Mouse (Mus musculus) hindbrain, embryonic 15.5 days (tissue): Measurements from ENCODE around the gene Gm37240. TPM values are rescaled to one million over a fixed set of nuclear protein-coding genes. Genes with fewer than 3 reads are reported as not detected.

Source experiments
- ATAC-seq: fragments of 200-750 bp; cut with Nextera tagmentation; 2 replicates; pipeline ENCODE4 v1.8.0; 2017; ENCODE audit warnings: low read depth, moderate number of reproducible peaks, moderate TSS enrichment; ENCODE audit not compliant: low FRiP score
- H3K27ac ChIP-seq: fragments of 300-500 bp; sonication (generic); replicated peaks from 2 replicates; pipeline ENCODE4 v1.5.1; 2015; ENCODE audit warnings: mild to moderate bottlenecking, inconsistent platforms
- H3K27me3 ChIP-seq: fragments of 300-500 bp; sonication (generic); 2 replicates; pipeline ENCODE4 v1.6.1; 2015; ENCODE audit warnings: control low read depth, inconsistent platforms
- H3K36me3 ChIP-seq: fragments of 300-500 bp; sonication (generic); 2 replicates; pipeline ENCODE4 v1.6.1; 2015; ENCODE audit warnings: control low read depth, inconsistent platforms
- H3K4me1 ChIP-seq: fragments of 300-500 bp; sonication (generic); replicated peaks from 2 replicates; pipeline ENCODE4 v1.6.1; 2015; ENCODE audit warnings: control low read depth, inconsistent platforms
- H3K4me2 ChIP-seq: fragments of 300-500 bp; sonication (generic); 2 replicates; pipeline ENCODE4 v1.6.1; 2015; ENCODE audit warnings: moderate library complexity, mild to moderate bottlenecking, inconsistent platforms
- H3K4me3 ChIP-seq: fragments of 300-500 bp; sonication (generic); 2 replicates; pipeline ENCODE4 v1.5.1; 2015; ENCODE audit warnings: mild to moderate bottlenecking, inconsistent platforms
- H3K9ac ChIP-seq: fragments of 300-500 bp; sonication (generic); 2 replicates; pipeline ENCODE4 v1.6.1; 2015; ENCODE audit warnings: inconsistent platforms
- H3K9me3 ChIP-seq: fragments of 300-500 bp; sonication (generic); 2 replicates; pipeline ENCODE4 v1.6.1; 2016; ENCODE audit warnings: control low read depth, inconsistent platforms
- WGBS: fragments of 180-500 bp; shearing (Covaris S2); methylation state at CpG from one replicate; pipeline ENCODE4 v1.1.7; 2015; 5-methylcytosine and 5-hydroxymethylcytosine counted together
- polyA plus RNA-seq: library from polyadenylated mRNA; unstranded; fragments of >200 nt; fragmentation: Nextera tagmentation; extraction: Ambion mirVana; gene quantifications from 2 replicates; pipeline ENCODE4 v1.2.1, GENCODE M21; 2015

Gm37240 gene
- polyA plus RNA-seq, 1 experiment from 2014 or later = 0.87 TPM

DNA sequence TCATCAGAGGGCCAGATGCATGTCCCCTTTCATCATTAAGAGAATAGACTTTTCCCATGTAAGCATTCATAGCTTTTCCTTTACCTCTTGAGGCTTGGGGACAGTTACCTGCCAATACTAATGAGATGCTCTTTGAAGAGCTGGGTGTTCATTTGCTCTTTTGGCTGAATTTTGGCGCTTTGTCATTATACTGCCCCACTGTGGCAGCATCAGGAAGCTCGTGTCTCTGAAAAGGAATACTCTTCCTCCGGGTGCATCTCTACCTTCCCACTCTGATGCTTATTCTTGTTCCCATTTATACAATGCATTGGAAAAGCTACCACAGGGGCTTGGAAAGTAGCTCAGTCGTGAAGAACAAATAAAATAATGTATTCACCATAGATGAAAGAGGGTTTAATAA, 30.3 kb upstream of the Gm37240 start:
- Histone ChIP-seq H3K4me3 (no peak overlapping the region), H3K9ac (no peak overlapping the region), H3K36me3 (no peaks in the 10 kb centered on the region), H3K4me1 (no peaks in the 10 kb centered on the region), H3K27me3 (no peaks in the 10 kb centered on the region), H3K4me2 (no peak overlapping the region), H3K27ac (no peak overlapping the region), H3K9me3 (no peaks in the 10 kb centered on the region)
- ATAC-seq = no peak
- WGBS = 9% methylated on average over 4 of the region's 4 CpGs

DNA sequence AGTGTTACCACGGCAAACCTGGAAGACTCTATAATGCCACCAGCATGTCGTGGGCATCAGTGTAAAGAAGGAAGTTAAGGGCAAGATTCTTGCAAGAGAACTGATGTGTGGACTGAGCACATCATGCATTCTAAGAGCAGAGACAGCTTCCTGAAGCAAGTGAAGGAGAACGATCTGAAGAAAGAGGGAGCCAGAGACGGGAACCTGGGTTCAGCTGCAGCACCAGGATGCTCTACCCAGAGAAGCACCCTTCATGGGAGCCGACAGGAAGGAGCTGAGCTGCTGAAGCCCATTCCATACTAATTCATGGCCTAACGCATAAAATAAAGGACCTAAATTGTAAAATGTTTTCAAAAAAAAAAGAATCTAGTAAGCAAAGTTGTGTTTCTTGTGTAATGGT, 27.5 kb upstream of the Gm37240 start:
- Histone ChIP-seq H3K9ac (no peak overlapping the region), H3K9me3 (no peaks in the 10 kb centered on the region), H3K27me3 (no peaks in the 10 kb centered on the region), H3K4me3 (no peak overlapping the region), H3K4me2 (no peak overlapping the region), H3K4me1 (no peaks in the 10 kb centered on the region), H3K27ac (no peak overlapping the region), H3K36me3 (no peaks in the 10 kb centered on the region)
- 93% methylated on average over 6 of the region's 6 CpGs for WGBS
- ATAC-seq = no peak

GRCm38 (mm10) chr3:85907136-85907535, 19.8 kb upstream of the Gm37240 start:
- H3K36me3 ChIP-seq = no peaks in the 10 kb centered on the region
- H3K9ac ChIP-seq = no peak overlapping the region
- 54% methylated on average over 7 of the region's 7 CpGs for WGBS
- no peak for ATAC-seq
- H3K4me1 ChIP-seq = no peaks in the 10 kb centered on the region
- peak overlapping the region; percentile 18; the same call in 1 of the 2 replicates for H3K4me2 ChIP-seq
- H3K27ac ChIP-seq = no peak overlapping the region
- H3K9me3 ChIP-seq = no peaks in the 10 kb centered on the region
- H3K4me3 ChIP-seq = 0 out of 2 replicates have a peak overlapping the region, but pooled peaks have one; percentile 10
- H3K27me3 ChIP-seq = no peaks in the 10 kb centered on the region

DNA sequence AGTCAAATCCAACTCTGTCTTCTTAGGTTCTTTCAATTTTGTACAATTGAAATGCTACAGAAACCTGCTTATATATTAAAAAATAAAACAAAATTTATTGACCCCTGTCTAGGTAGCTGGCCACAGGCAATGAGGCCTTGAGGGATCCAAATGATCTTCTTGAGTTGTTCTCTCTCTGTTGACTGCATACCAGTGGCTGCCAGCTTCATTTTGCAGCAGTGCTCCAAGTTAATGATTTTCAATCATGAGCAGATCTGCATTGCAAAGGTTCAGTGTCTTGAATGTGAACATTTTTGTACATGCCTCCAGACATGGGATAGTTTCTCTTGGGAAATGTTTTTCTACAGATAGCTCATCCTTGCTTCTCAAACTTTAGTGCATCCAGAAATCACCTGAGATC, 17.1 kb upstream of the Gm37240 start:
- no peak overlapping the region for H3K4me3 ChIP-seq
- H3K9me3 ChIP-seq = no peaks in the 10 kb centered on the region
- no peak overlapping the region for H3K4me2 ChIP-seq
- H3K27ac ChIP-seq = no peak overlapping the region
- ATAC-seq = no peak
- H3K4me1 ChIP-seq = no peaks in the 10 kb centered on the region
- H3K9ac ChIP-seq = no peak overlapping the region
- no peaks in the 10 kb centered on the region for H3K27me3 ChIP-seq
- no peaks in the 10 kb centered on the region for H3K36me3 ChIP-seq

- no peak for ATAC-seq
- Histone ChIP-seq H3K27ac (no peak overlapping the region), H3K36me3 (no peaks in the 10 kb centered on the region), H3K4me1 (no peaks in the 10 kb centered on the region), H3K4me2 (no peak overlapping the region), H3K27me3 (no peaks in the 10 kb centered on the region), H3K9me3 (no peaks in the 10 kb centered on the region), H3K9ac (no peak overlapping the region), H3K4me3 (no peak overlapping the region)
- WGBS = 94% methylated on average over 5 of the region's 5 CpGs
Measured at GRCm38 (mm10) chr3:85895020-85895419, 7.7 kb upstream of the Gm37240 start.

DNA sequence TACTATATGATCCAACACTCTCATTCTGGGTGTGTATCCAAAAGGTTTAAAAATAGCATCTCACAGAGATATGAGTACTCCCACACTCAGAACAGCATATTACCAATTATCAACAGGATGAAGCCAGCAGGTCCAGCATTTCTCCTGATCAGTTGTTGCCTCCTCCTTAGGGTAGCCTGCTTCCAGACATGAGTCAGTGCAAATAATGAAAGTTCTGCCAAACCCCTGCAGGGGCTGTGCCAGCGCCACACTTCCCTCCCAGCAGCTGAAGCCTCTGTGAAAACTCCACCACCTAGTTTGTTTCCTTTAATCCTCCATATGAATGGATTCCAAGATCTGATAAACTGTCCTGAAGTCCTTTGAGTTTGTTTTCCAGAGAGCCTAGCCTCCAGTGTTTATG, 4.3 kb upstream of the Gm37240 start:
- 58% methylated on average over 1 of the region's 1 CpGs for WGBS
- peaks cover 17% of the 10 kb centered on the region for H3K4me1 ChIP-seq
- ATAC-seq = no peak
- no peak overlapping the region for H3K4me3 ChIP-seq
- H3K4me2 ChIP-seq = no peak overlapping the region
- H3K36me3 ChIP-seq = no peaks in the 10 kb centered on the region
- no peak overlapping the region for H3K27ac ChIP-seq
- H3K9ac ChIP-seq = no peak overlapping the region
- no peaks in the 10 kb centered on the region for H3K9me3 ChIP-seq
- H3K27me3 ChIP-seq = peaks cover 17% of the 10 kb centered on the region

- no peak for ATAC-seq
- Histone ChIP-seq H3K9ac (no peak overlapping the region), H3K36me3 (no peaks in the 10 kb centered on the region), H3K9me3 (no peaks in the 10 kb centered on the region), H3K4me3 (peak overlapping the region; percentile 53), H3K27ac (no peak overlapping the region), H3K27me3 (peaks cover 25% of the 10 kb centered on the region), H3K4me2 (peak overlapping the region; percentile 98), H3K4me1 (peaks cover 18% of the 10 kb centered on the region)
- 10% methylated on average over 11 of the region's 11 CpGs for WGBS
Measured at GRCm38 (mm10) chr3:85888221-85888671, 928 bp upstream of the Gm37240 start.

- 2% methylated on average over 22 of the region's 22 CpGs for WGBS
Measured at GRCm38 (mm10) chr3:85886636-85887238, 581 bp downstream of the Gm37240 start.

DNA sequence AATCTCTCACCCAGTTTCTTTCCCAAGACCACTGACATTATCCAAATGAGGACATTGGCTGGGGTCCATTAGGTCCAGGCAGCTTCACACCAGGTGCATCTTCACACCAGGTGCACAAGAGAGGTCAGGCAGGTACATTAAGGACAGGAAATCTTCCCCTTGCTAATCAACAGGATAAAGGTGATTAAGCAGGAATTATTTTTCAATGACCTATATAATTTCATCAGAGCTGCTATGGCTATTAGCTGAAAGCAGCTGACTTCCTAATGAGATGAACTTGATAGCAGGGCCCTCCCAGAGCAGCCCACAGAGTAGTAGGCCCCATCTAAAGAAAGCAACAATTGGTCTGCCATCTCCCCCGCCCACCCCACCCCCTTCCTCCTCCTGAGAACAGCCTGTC, 1.4 kb downstream of the Gm37240 start:
- Histone ChIP-seq H3K27me3 (peaks cover 25% of the 10 kb centered on the region), H3K9ac (no peak overlapping the region), H3K4me1 (peaks cover 18% of the 10 kb centered on the region), H3K4me3 (no peak overlapping the region), H3K4me2 (no peak overlapping the region), H3K36me3 (no peaks in the 10 kb centered on the region), H3K9me3 (no peaks in the 10 kb centered on the region), H3K27ac (no peak overlapping the region)
- ATAC-seq = no peak
- 50% methylated on average over 1 of the region's 1 CpGs for WGBS

More at GRCm38 (mm10) chr3:85886636-85887238, 581 bp downstream of the Gm37240 start:
- H3K4me3 ChIP-seq = peak overlapping the region; percentile 53
- ATAC-seq = peak; percentile 37; the same call in 1 of the 2 replicates
- peak overlapping the region; percentile 16 for H3K9ac ChIP-seq
- peaks cover 18% of the 10 kb centered on the region for H3K4me1 ChIP-seq
- H3K27ac ChIP-seq = no peak overlapping the region
- peak overlapping the region; percentile 98 for H3K4me2 ChIP-seq
- H3K9me3 ChIP-seq = no peaks in the 10 kb centered on the region
- peaks cover 25% of the 10 kb centered on the region for H3K27me3 ChIP-seq
- H3K36me3 ChIP-seq = no peaks in the 10 kb centered on the region

GRCm38 (mm10) chr3:85880687-85881086, 6.6 kb downstream of the Gm37240 start:
- no peak overlapping the region for H3K9ac ChIP-seq
- no peaks in the 10 kb centered on the region for H3K36me3 ChIP-seq
- H3K9me3 ChIP-seq = no peaks in the 10 kb centered on the region
- no peak overlapping the region for H3K4me3 ChIP-seq
- no peaks in the 10 kb centered on the region for H3K4me1 ChIP-seq
- no peak overlapping the region for H3K27ac ChIP-seq
- 96% methylated on average over 2 of the region's 2 CpGs for WGBS
- ATAC-seq = no peak
- no peak overlapping the region for H3K4me2 ChIP-seq
- peaks cover under 1% of the 10 kb centered on the region; the same call in 1 of the 2 replicates for H3K27me3 ChIP-seq

DNA sequence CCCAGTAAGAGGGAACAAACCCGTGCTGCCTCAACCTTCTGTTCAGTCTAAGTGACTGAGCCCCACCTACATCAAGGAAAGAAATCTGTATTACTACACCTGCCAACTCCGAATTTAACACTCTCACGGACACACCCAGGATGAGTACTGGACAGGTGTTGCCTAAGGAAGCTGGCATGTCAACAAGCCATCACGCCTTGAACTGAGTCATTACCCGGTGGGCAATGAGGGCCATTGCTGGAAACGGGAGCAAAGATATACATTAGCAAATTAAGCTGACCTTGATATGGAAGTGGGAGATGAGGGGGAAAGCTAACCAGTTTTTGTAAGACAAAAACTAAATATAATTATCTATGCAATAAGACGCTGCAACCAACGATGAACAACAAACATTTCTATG, 7.2 kb downstream of the Gm37240 start:
- no peak overlapping the region for H3K27ac ChIP-seq
- no peaks in the 10 kb centered on the region for H3K36me3 ChIP-seq
- H3K9me3 ChIP-seq = no peaks in the 10 kb centered on the region
- no peak overlapping the region for H3K4me2 ChIP-seq
- no peaks in the 10 kb centered on the region for H3K4me1 ChIP-seq
- no peak overlapping the region for H3K4me3 ChIP-seq
- no peaks in the 10 kb centered on the region for H3K27me3 ChIP-seq
- no peak for ATAC-seq
- 92% methylated on average over 8 of the region's 8 CpGs for WGBS
- no peak overlapping the region for H3K9ac ChIP-seq

GRCm38 (mm10) chr3:85878911-85879310, 8.4 kb downstream of the Gm37240 start:
- Histone ChIP-seq H3K4me3 (no peak overlapping the region), H3K36me3 (no peaks in the 10 kb centered on the region), H3K27me3 (no peaks in the 10 kb centered on the region), H3K27ac (no peak overlapping the region), H3K4me2 (no peak overlapping the region), H3K9me3 (no peaks in the 10 kb centered on the region), H3K4me1 (no peaks in the 10 kb centered on the region), H3K9ac (no peak overlapping the region)
- ATAC-seq = no peak
- WGBS = 84% methylated on average over 5 of the region's 5 CpGs

GRCm38 (mm10) chr3:85863996-85864395, 23.3 kb downstream of the Gm37240 start:
- ATAC-seq = no peak
- Histone ChIP-seq H3K27ac (no peak overlapping the region), H3K9me3 (no peaks in the 10 kb centered on the region), H3K4me2 (no peak overlapping the region), H3K4me3 (no peak overlapping the region), H3K36me3 (no peaks in the 10 kb centered on the region), H3K9ac (no peak overlapping the region), H3K4me1 (no peaks in the 10 kb centered on the region), H3K27me3 (no peaks in the 10 kb centered on the region)
- WGBS = 23% methylated on average over 3 of the region's 3 CpGs
